In genomic region chr12:27492270-27492669, GRCm38 (mm10) we compare ENCODE assay signal across 13 mouse cellular contexts.
DNase-seq lines count a peak whose midpoint lies in the region; ATAC-seq lines count a peak whose summit lies in the region.
"Had no signal": no experiment of that assay in that cellular context is flagged by ENCODE, and none has a peak within 500 bp of the region (broad histone marks: within the 10 kb centered on the region; RNA-seq: fewer than 3 reads in every experiment).

No protein-coding gene starts in this region.

- H3K36me3 ChIP-seq in heart, embryonic 11.5 days (ENCODE audit: control insufficient read depth, insufficient read depth, low read length): no peaks in the 10 kb centered on the region
- H3K36me3 ChIP-seq in midbrain, embryonic 12.5 days: no peaks in the 10 kb centered on the region
- H3K36me3 ChIP-seq in midbrain, embryonic 16.5 days (ENCODE audit: control insufficient read depth, insufficient read depth, low read length): no peaks in the 10 kb centered on the region
- H3K36me3 ChIP-seq in limb, embryonic 10.5 days: no peaks in the 10 kb centered on the region
- H3K36me3 ChIP-seq: hindbrain, embryonic 15.5 days; limb, embryonic 15.5 days had no signal

- no peak for ATAC-seq in heart, embryonic 11.5 days (replicated peaks; ENCODE audit: insufficient number of reproducible peaks, low FRiP score, low TSS enrichment)
- no peak for ATAC-seq in midbrain, embryonic 12.5 days (ENCODE audit: low FRiP score, low read depth)
- no peak for ATAC-seq in midbrain, embryonic 16.5 days

- no peak overlapping the region for H3K9ac ChIP-seq in heart, embryonic 11.5 days (ENCODE audit: low read depth, low read length)
- no peak overlapping the region for H3K9ac ChIP-seq in midbrain, embryonic 12.5 days (replicated peaks)
- H3K9ac ChIP-seq in midbrain, embryonic 16.5 days (ENCODE audit: low read depth, low read length): no peak overlapping the region
- H3K9ac ChIP-seq: hindbrain, embryonic 15.5 days; limb, embryonic 15.5 days had no signal

- intact Hi-C loops in heart, postnatal 36 days (cut with DNase I): no loop called here

- peaks cover 8% of the 10 kb centered on the region; the same call in 1 of the 2 replicates for H3K4me1 ChIP-seq in heart, embryonic 11.5 days (ENCODE audit: control insufficient read depth, insufficient read depth, low read length)
- peaks cover 21% of the 10 kb centered on the region for H3K4me1 ChIP-seq in midbrain, embryonic 12.5 days
- peaks cover 10% of the 10 kb centered on the region; the same call in 1 of the 2 replicates for H3K4me1 ChIP-seq in midbrain, embryonic 16.5 days (ENCODE audit: control insufficient read depth, insufficient read depth, low read length)
- peaks cover 28% of the 10 kb centered on the region for H3K4me1 ChIP-seq in limb, embryonic 10.5 days

- WGBS in heart, embryonic 11.5 days (ENCODE audit: insufficient replicate concordance): 12% methylated on average over 2 of the region's 2 CpGs
- WGBS in midbrain, embryonic 12.5 days: 19% methylated on average over 2 of the region's 2 CpGs
- WGBS in midbrain, embryonic 16.5 days: 17% methylated on average over 2 of the region's 2 CpGs
- 25% methylated on average over 2 of the region's 2 CpGs for WGBS in limb, embryonic 10.5 days

- no peaks in the 10 kb centered on the region for H3K9me3 ChIP-seq in heart, embryonic 11.5 days (replicated peaks; ENCODE audit: control insufficient read depth, low read length)
- no peaks in the 10 kb centered on the region for H3K9me3 ChIP-seq in midbrain, embryonic 12.5 days
- no peaks in the 10 kb centered on the region for H3K9me3 ChIP-seq in midbrain, embryonic 16.5 days (replicated peaks; ENCODE audit: control insufficient read depth, low read length, poor library complexity, severe bottlenecking)
- H3K9me3 ChIP-seq in limb, embryonic 10.5 days (replicated peaks): no peaks in the 10 kb centered on the region
- H3K9me3 ChIP-seq: hindbrain, embryonic 15.5 days; limb, embryonic 15.5 days had no signal

- no peak for DNase-seq in heart, postnatal 36 days
- DNase-seq in brain, adult 2 months (ENCODE audit: low read depth, low spot score): peak; percentile 49
- DNase-seq in limb, embryonic 10.5 days (ENCODE audit: low spot score): no peak
- no peak for DNase-seq in B cell, adult 2 months
- DNase-seq in layer of hippocampus, adult 8-10 months (ENCODE audit: low spot score in 2 of 2): no peak
- DNase-seq: adrenal gland, postnatal 36 days; cerebellum, adult 2 months; heart, adult 2 months had no signal

- 0 out of 2 replicates have a peak overlapping the region, but pooled peaks have one; percentile 4 for H3K4me2 ChIP-seq in heart, embryonic 11.5 days
- no peak overlapping the region for H3K4me2 ChIP-seq in midbrain, embryonic 12.5 days (replicated peaks)
- H3K4me2 ChIP-seq in midbrain, embryonic 16.5 days (ENCODE audit: low read length): no peak overlapping the region
- H3K4me2 ChIP-seq: hindbrain, embryonic 15.5 days; limb, embryonic 15.5 days had no signal

- no peaks in the 10 kb centered on the region for H3K27me3 ChIP-seq in heart, embryonic 11.5 days (ENCODE audit: control insufficient read depth, insufficient read depth, low read length)
- H3K27me3 ChIP-seq in midbrain, embryonic 12.5 days: no peaks in the 10 kb centered on the region
- no peaks in the 10 kb centered on the region for H3K27me3 ChIP-seq in midbrain, embryonic 16.5 days (ENCODE audit: control insufficient read depth, insufficient read depth, low read depth, low read length)
- no peaks in the 10 kb centered on the region for H3K27me3 ChIP-seq in limb, embryonic 10.5 days (ENCODE audit: low read depth, poor library complexity, severe bottlenecking)
- H3K27me3 ChIP-seq: hindbrain, embryonic 15.5 days; limb, embryonic 15.5 days had no signal

- H3K4me3 ChIP-seq in heart, embryonic 11.5 days (ENCODE audit: low read depth, low read length): no peak overlapping the region
- no peak overlapping the region for H3K4me3 ChIP-seq in midbrain, embryonic 12.5 days
- no peak overlapping the region for H3K4me3 ChIP-seq in midbrain, embryonic 16.5 days (ENCODE audit: low read depth, low read length)
- H3K4me3 ChIP-seq in limb, embryonic 10.5 days: no peak overlapping the region
- H3K4me3 ChIP-seq: heart, adult 2 months; hindbrain, embryonic 15.5 days; limb, embryonic 15.5 days had no signal

- H3K27ac ChIP-seq in heart, embryonic 11.5 days (ENCODE audit: low read depth, low read length): no peak overlapping the region
- 0 out of 2 replicates have a peak overlapping the region, but pooled peaks have one; percentile 15 for H3K27ac ChIP-seq in midbrain, embryonic 12.5 days (replicated peaks)
- no peak overlapping the region for H3K27ac ChIP-seq in midbrain, embryonic 16.5 days (ENCODE audit: low read length)
- peak overlapping the region; percentile 62 for H3K27ac ChIP-seq in limb, embryonic 10.5 days
- H3K27ac ChIP-seq: heart, adult 2 months; hindbrain, embryonic 15.5 days; limb, embryonic 15.5 days had no signal

Comparison
In these comparisons a context has a peak if more than half of its experiments do, and no peak if none do; other contexts are left out.
1. H3K27ac ChIP-seq: peak in midbrain, embryonic 12.5 days (single experiment) and limb, embryonic 10.5 days (single experiment); none in heart, embryonic 11.5 days (single experiment) and midbrain, embryonic 16.5 days (single experiment).